In genomic region chr9:110535114-110535513, GRCm38 (mm10) we compare ENCODE assay signal across 10 mouse cellular contexts. TPM values are rescaled to one million over a fixed set of nuclear protein-coding genes. Genes with fewer than 3 reads are reported as not detected.
DNase-seq lines count a peak whose midpoint lies in the region; ATAC-seq and TF ChIP-seq lines count a peak whose summit lies in the region.
"Had no signal": no experiment of that assay in that cellular context is flagged by ENCODE, and none has a peak within 500 bp of the region (broad histone marks: within the 10 kb centered on the region; RNA-seq: fewer than 3 reads in every experiment).

No protein-coding gene starts in this region.

- H3K4me1 ChIP-seq in midbrain, embryonic 12.5 days, result peaks cover 21% of the 10 kb centered on the region
- H3K4me1 ChIP-seq in midbrain, embryonic 11.5 days (ENCODE audit: control insufficient read depth, insufficient read depth, low read length), result peaks cover 19% of the 10 kb centered on the region
- peaks cover 26% of the 10 kb centered on the region for H3K4me1 ChIP-seq in hindbrain, embryonic 12.5 days

- H3K36me3 ChIP-seq in midbrain, embryonic 12.5 days, result 0 out of 2 replicates have a peak, but pooled peaks cover 4% of the 10 kb centered on the region
- H3K36me3 ChIP-seq in midbrain, embryonic 11.5 days (ENCODE audit: control insufficient read depth, insufficient read depth, low read length), result no peaks in the 10 kb centered on the region
- no peaks in the 10 kb centered on the region for H3K36me3 ChIP-seq in hindbrain, embryonic 12.5 days
- peaks cover 5% of the 10 kb centered on the region for H3K36me3 ChIP-seq in myocyte (ENCODE audit: control insufficient read depth, insufficient read depth)

- no peaks in the 10 kb centered on the region for H3K9me3 ChIP-seq in midbrain, embryonic 12.5 days
- H3K9me3 ChIP-seq in midbrain, embryonic 11.5 days (ENCODE audit: control insufficient read depth, low read length), result no peaks in the 10 kb centered on the region
- H3K9me3 ChIP-seq in hindbrain, embryonic 12.5 days (replicated peaks), result no peaks in the 10 kb centered on the region
- H3K9me3 ChIP-seq: lung, embryonic 15.5 days had no signal

- no peak for ATAC-seq in midbrain, embryonic 12.5 days (ENCODE audit: low FRiP score, low read depth)
- ATAC-seq in midbrain, embryonic 11.5 days (ENCODE audit: low FRiP score), result no peak
- ATAC-seq in hindbrain, embryonic 12.5 days (ENCODE audit: low FRiP score), result no peak
- ATAC-seq in megakaryocyte, adult 5-6 weeks (ENCODE audit: poor library complexity, severe bottlenecking), result no peak

- H3K79me2 ChIP-seq in myocyte (ENCODE audit: control insufficient read depth, insufficient read depth), result peaks cover 73% of the 10 kb centered on the region

- H3K4me3 ChIP-seq in midbrain, embryonic 12.5 days, result no peak overlapping the region
- no peak overlapping the region for H3K4me3 ChIP-seq in midbrain, embryonic 11.5 days (ENCODE audit: low read depth, low read length)
- H3K4me3 ChIP-seq in hindbrain, embryonic 12.5 days, result no peak overlapping the region
- H3K4me3 ChIP-seq in myocyte, result no peak overlapping the region
- no peak overlapping the region for H3K4me3 ChIP-seq in layer of hippocampus, adult 2 months

- intact Hi-C loops in heart, postnatal 10 days (cut with DNase I), result no loop called here

- no peaks in the 10 kb centered on the region for H3K27me3 ChIP-seq in midbrain, embryonic 12.5 days
- no peaks in the 10 kb centered on the region for H3K27me3 ChIP-seq in midbrain, embryonic 11.5 days (ENCODE audit: control insufficient read depth, insufficient read depth, low read length)
- no peaks in the 10 kb centered on the region for H3K27me3 ChIP-seq in hindbrain, embryonic 12.5 days
- no peaks in the 10 kb centered on the region for H3K27me3 ChIP-seq in myocyte (ENCODE audit: control insufficient read depth, insufficient read depth, insufficient read length)
- H3K27me3 ChIP-seq: lung, embryonic 15.5 days had no signal

- TF ChIP-seq POLR2A in myocyte (IDR thresholded peaks at IDR 0.05; ENCODE audit: insufficient read length, low read depth), result no peak

- no peak overlapping the region for H3K9ac ChIP-seq in midbrain, embryonic 12.5 days (replicated peaks)
- no peak overlapping the region for H3K9ac ChIP-seq in midbrain, embryonic 11.5 days (ENCODE audit: low read length)
- H3K9ac ChIP-seq in hindbrain, embryonic 12.5 days, result no peak overlapping the region
- H3K9ac ChIP-seq: lung, embryonic 15.5 days had no signal

- no peak overlapping the region for H3K27ac ChIP-seq in midbrain, embryonic 12.5 days (replicated peaks)
- H3K27ac ChIP-seq in midbrain, embryonic 11.5 days (ENCODE audit: low read depth, low read length), result no peak overlapping the region
- no peak overlapping the region for H3K27ac ChIP-seq in hindbrain, embryonic 12.5 days
- no peak overlapping the region for H3K27ac ChIP-seq in layer of hippocampus, adult 2 months
- H3K27ac ChIP-seq: lung, embryonic 15.5 days had no signal

- DNase-seq in heart, adult 11 months, result peak; percentile 14
- DNase-seq in heart, postnatal 10 days, result no peak
- no peak for DNase-seq in midbrain, embryonic 11.5 days (ENCODE audit: low spot score, missing footprints)
- DNase-seq in layer of hippocampus, adult 2 months (ENCODE audit: low spot score in 2 of 2), result no peak
- DNase-seq: kidney, postnatal 36 days had no signal

- 87% methylated on average over 2 of the region's 2 CpGs for WGBS in midbrain, embryonic 12.5 days
- 85% methylated on average over 2 of the region's 2 CpGs for WGBS in midbrain, embryonic 11.5 days
- 72% methylated on average over 2 of the region's 2 CpGs for WGBS in hindbrain, embryonic 12.5 days

- no peak overlapping the region for H3ac ChIP-seq in myocyte (ENCODE audit: control insufficient read depth, insufficient read length)

- TF ChIP-seq CTCF in layer of hippocampus, adult 2 months (conservative IDR thresholded peaks at IDR 0.05), result no peak

- peak overlapping the region; percentile 81; the same call in 1 of the 2 replicates for H3K4me2 ChIP-seq in midbrain, embryonic 12.5 days (replicated peaks)
- no peak overlapping the region for H3K4me2 ChIP-seq in midbrain, embryonic 11.5 days
- peak overlapping the region; percentile 83 for H3K4me2 ChIP-seq in hindbrain, embryonic 12.5 days (replicated peaks)
- H3K4me2 ChIP-seq in myocyte (ENCODE audit: low read depth), result peak overlapping the region; percentile 0

TF ChIP-seq in myocyte, 11 proteins besides CTCF, POLR2A, EP300 and RAD21:
- TF ChIP-seq TCF12 (IDR thresholded peaks at IDR 0.05; ENCODE audit: insufficient read depth, poor library complexity, severe bottlenecking) (no peak), SRF (IDR thresholded peaks at IDR 0.05; ENCODE audit: control insufficient read depth, insufficient read length, low read depth) (no peak), E2F4 (IDR thresholded peaks at IDR 0.05; ENCODE audit: insufficient read depth) (no peak), TCF3 (IDR thresholded peaks at IDR 0.05; ENCODE audit: insufficient read length, low read depth) (no peak), MAX (IDR thresholded peaks at IDR 0.05; ENCODE audit: low read depth) (no peak), POLR2AphosphoS2 (IDR thresholded peaks at IDR 0.05; ENCODE audit: insufficient read length, low read depth) (no peak), REST (IDR thresholded peaks at IDR 0.05; ENCODE audit: insufficient read depth, insufficient read length) (no peak)

RNA-seq across cellular contexts. Expression of gene Setd2, which starts 2.7 kb away (rescaled TPM):
- 10 to 100 TPM; 61.5 to 61.6 TPM for total RNA-seq in heart, postnatal 10 days (2021)
- polyA plus RNA-seq in midbrain, embryonic 12.5 days (2016; fragmentation: Nextera tagmentation; extraction: Ambion mirVana), result 44.7 and 48.8 TPM in 2 replicates
- polyA plus RNA-seq in midbrain, embryonic 11.5 days (2014; fragmentation: Nextera tagmentation; extraction: Ambion mirVana), result 49.1 and 54.5 TPM in 2 replicates
- 48.7 and 49.7 TPM in 2 replicates for polyA plus RNA-seq in hindbrain, embryonic 12.5 days (2016; fragmentation: Nextera tagmentation; extraction: Ambion mirVana)
- polyA plus RNA-seq in myocyte (2012; fragmentation: generic; extraction: Trizol), result 11.6 TPM
- 109 and 127 TPM in 2 replicates for total RNA-seq in megakaryocyte, adult 5-6 weeks (2015)
- total RNA-seq in megakaryocyte, adult 5-6 weeks (2017), result 159 and 176 TPM in 2 replicates
- 10 to 100 TPM; 50.9 to 64.9 TPM for total RNA-seq in layer of hippocampus, adult 2 months (2021)

RNA-seq across cellular contexts. Expression of gene Kif9, which starts 58.4 kb away (rescaled TPM):
- total RNA-seq in heart, postnatal 10 days (2021), result under 1 TPM; 0.19 to 0.22 TPM
- 1.4 and 1.7 TPM in 2 replicates for polyA plus RNA-seq in midbrain, embryonic 12.5 days (2016; fragmentation: Nextera tagmentation; extraction: Ambion mirVana)
- polyA plus RNA-seq in midbrain, embryonic 11.5 days (2014; fragmentation: Nextera tagmentation; extraction: Ambion mirVana), result 0.54 and 1.3 TPM in 2 replicates
- 3.7 and 5.3 TPM in 2 replicates for polyA plus RNA-seq in hindbrain, embryonic 12.5 days (2016; fragmentation: Nextera tagmentation; extraction: Ambion mirVana)
- 0.48 TPM for polyA plus RNA-seq in myocyte (2012; fragmentation: generic; extraction: Trizol)
- total RNA-seq in megakaryocyte, adult 5-6 weeks (2015), result 1.1 and 1.6 TPM in 2 replicates
- 2.2 and 3.3 TPM in 2 replicates for total RNA-seq in megakaryocyte, adult 5-6 weeks (2017)
- total RNA-seq in layer of hippocampus, adult 2 months (2021), result 1 to 10 TPM; 3.5 to 3.7 TPM

RNA-seq across cellular contexts. Expression of gene Klhl18, which starts 58.6 kb away (rescaled TPM):
- 10 to 100 TPM; 13.3 to 13.8 TPM for total RNA-seq in heart, postnatal 10 days (2021)
- 11.9 and 12.2 TPM in 2 replicates for polyA plus RNA-seq in midbrain, embryonic 12.5 days (2016; fragmentation: Nextera tagmentation; extraction: Ambion mirVana)
- 8.5 and 8.6 TPM in 2 replicates for polyA plus RNA-seq in midbrain, embryonic 11.5 days (2014; fragmentation: Nextera tagmentation; extraction: Ambion mirVana)
- 13.5 and 13.8 TPM in 2 replicates for polyA plus RNA-seq in hindbrain, embryonic 12.5 days (2016; fragmentation: Nextera tagmentation; extraction: Ambion mirVana)
- polyA plus RNA-seq in myocyte (2012; fragmentation: generic; extraction: Trizol), result 10.2 TPM
- 19.8 and 21.9 TPM in 2 replicates for total RNA-seq in megakaryocyte, adult 5-6 weeks (2015)
- total RNA-seq in megakaryocyte, adult 5-6 weeks (2017), result 16.7 and 18.8 TPM in 2 replicates
- 10 to 100 TPM; 22.0 to 25.4 TPM for total RNA-seq in layer of hippocampus, adult 2 months (2021)
